Mouse (Mus musculus) MN1 (cell line): ENCODE data around the gene Aifm3.
A peak's percentile ranks its signal among the peaks of the same experiment; 100 is the strongest.

Source experiments
- DNase-seq: peaks from one replicate; pipeline ENCODE4 v3.0.0-alpha.2; 2016; ENCODE audit warnings: low spot score

Aifm3 gene

DNA sequence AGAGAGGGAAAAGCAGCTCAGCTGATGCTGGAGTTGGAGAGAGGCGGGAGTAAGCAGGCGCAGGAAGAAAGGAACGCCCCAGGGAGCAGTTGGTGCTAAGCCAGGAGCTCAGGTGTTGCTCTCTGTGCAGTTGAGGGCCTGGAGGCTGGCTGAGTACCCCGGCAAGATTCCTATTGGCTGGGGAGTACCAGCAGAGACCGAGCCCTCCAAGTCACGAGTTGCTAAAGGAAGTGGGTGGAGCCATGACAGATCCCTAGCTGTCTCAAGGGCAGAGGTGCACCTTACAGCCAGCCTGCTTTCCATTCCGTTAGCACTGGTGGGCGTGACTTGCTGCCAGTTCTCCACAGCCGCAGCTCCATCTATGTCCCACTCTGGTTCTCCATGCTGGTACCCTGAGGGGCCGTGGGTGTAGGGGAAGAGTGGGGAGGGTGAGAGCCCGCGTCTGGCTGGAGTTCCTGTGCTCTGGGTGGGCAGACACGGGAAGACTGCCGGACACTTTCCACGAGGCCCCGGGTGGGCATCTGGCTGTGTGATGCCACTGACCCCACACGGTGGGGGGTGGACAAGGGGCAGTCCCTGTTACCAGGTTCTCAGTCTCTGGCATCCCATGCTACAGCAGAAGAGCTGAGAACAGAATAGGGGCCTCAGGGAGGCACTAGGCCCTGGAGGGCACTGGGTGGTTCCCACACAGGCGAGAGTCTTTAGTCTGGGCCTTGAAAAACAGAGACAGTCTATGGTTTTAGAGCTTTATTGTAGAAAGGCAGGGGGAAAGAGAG is 64.7 kb downstream of the Aifm3 start:
- DNase-seq = peak; percentile 92

- DNase-seq = peak; percentile 70
Observed at GRCm38 (mm10) chr16:17554702-17555101, 65.3 kb downstream of the Aifm3 start.

- DNase-seq = no peak
Observed at GRCm38 (mm10) chr16:17556180-17556579, 66.8 kb downstream of the Aifm3 start.

DNA sequence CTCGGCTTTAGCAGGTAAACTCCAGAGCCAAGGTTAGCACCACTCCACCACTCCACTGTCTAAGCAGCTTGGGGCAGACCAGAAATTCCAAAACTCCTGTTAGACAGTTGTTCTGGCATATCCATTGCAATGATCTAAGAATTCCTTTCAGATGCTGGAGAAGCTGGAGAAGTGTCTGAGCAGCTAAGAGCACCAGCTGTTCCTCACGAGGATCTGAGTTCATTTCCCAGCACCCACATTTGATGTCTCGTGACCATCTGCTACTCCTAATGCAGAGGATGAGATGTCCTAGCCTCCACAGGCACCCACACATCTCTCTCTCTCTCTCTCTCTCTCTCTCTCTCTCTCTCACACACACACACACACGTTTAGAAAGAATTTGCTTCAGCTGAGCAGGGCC is 67.5 kb downstream of the Aifm3 start:
- DNase-seq = no peak
